Comparison of ENCODE assay signal across 23 mouse cellular contexts in the genomic region with DNA sequence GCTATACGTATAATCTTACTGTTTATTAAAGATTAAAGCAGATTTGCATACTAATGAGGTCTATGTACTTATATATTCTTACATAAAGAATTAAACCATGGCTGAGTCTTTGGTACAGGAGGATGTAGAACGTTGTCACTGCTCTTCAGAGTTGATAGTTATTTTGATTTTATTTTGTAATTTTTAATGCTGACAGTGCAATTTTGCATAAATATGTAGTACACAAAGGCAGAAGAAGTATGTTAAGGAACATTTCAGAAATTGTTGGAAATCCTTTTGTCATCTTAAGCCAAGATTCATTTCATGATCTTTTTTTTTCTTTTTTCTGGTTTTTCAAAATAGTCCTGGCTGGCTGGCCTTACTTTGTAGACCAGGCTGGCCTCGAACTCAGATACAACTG. TPM values are rescaled to one million over a fixed set of nuclear protein-coding genes. Genes with fewer than 3 reads are reported as not detected.
"Had no signal": no experiment of that assay in that cellular context is flagged by ENCODE, and none has a peak within 500 bp of the region (broad histone marks: within the 10 kb centered on the region; RNA-seq: fewer than 3 reads in every experiment).

No protein-coding gene starts in this region.

- H3K9me3 ChIP-seq: neural tube, embryonic 13.5 days; neural tube, embryonic 15.5 days; stomach, embryonic 15.5 days had no signal

- H3K4me2 ChIP-seq: neural tube, embryonic 13.5 days; neural tube, embryonic 15.5 days; stomach, embryonic 15.5 days had no signal

- DNase-seq: retina, postnatal 1 day; right cerebral cortex, adult 18-20 months; right cerebral cortex, postnatal 14 days; right cerebral cortex, postnatal 25 days; right cerebral cortex, postnatal 4 days; spleen, adult 18-20 months; thymus, adult 18-20 months; thymus, adult 2 months; thymus, postnatal 14 days; thymus, postnatal 25 days; thymus, postnatal 36 days; thymus, postnatal 4 days had no signal

- H3K27ac ChIP-seq: neural tube, embryonic 13.5 days; neural tube, embryonic 15.5 days; stomach, embryonic 15.5 days; stomach, postnatal 0 days had no signal

- H3K4me3 ChIP-seq: neural tube, embryonic 13.5 days; neural tube, embryonic 15.5 days; stomach, embryonic 15.5 days had no signal

- H3K27me3 ChIP-seq: neural tube, embryonic 13.5 days; neural tube, embryonic 15.5 days; stomach, embryonic 15.5 days had no signal

- H3K9ac ChIP-seq: neural tube, embryonic 13.5 days; neural tube, embryonic 15.5 days; stomach, embryonic 15.5 days had no signal

- H3K4me1 ChIP-seq: neural tube, embryonic 13.5 days; neural tube, embryonic 15.5 days; stomach, embryonic 15.5 days had no signal

RNA-seq across cellular contexts. Expression of a gene that starts 21.3 kb away (rescaled TPM):
- total RNA-seq: neutrophil, adult 5-6 weeks had no signal
- polyA plus RNA-seq: neural tube, embryonic 14.5 days; small intestine, adult 2 months; spleen, adult 2 months; stomach, embryonic 14.5 days; stomach, embryonic 15.5 days; thymus, postnatal 0 days had no signal

RNA-seq across cellular contexts. Expression of a gene that starts 37.7 kb away (rescaled TPM):
- total RNA-seq: neutrophil, adult 5-6 weeks had no signal
- polyA plus RNA-seq: neural tube, embryonic 13.5 days; neural tube, embryonic 14.5 days; small intestine, adult 2 months; spleen, adult 2 months; stomach, embryonic 14.5 days; stomach, embryonic 15.5 days; stomach, postnatal 0 days; urinary bladder, adult 2 months had no signal
